Mouse (Mus musculus) megakaryocyte progenitor cell, adult 5-6 weeks (primary cell): ENCODE results near the gene Kxd1. TPM values are rescaled to one million over a fixed set of nuclear protein-coding genes. Genes with fewer than 3 reads are reported as not detected.
"Not testable (repeated sequence)": the region's sequence is repeated elsewhere in the genome, so short reads cannot be mapped to it uniquely, and the experiment has no call there.

Experiments
- ATAC-seq: replicated peaks from 2 replicates; pipeline ENCODE4 v1.8.0; 2016; ENCODE audit warnings: mild to moderate bottlenecking, moderate TSS enrichment, inconsistent platforms; ENCODE audit not compliant: poor library complexity
- total RNA-seq, 2 experiments: library from RNA; stranded (forward) in 1 of 2; stranded (reverse) in 1 of 2; fragments of 157-497, 149-512 nt in 1 of 2; fragments of 200-1000 nt in 1 of 2; gene quantifications; 2 replicates each; pipeline versions ENCODE4 v1.2.3 to v1.2.4; 2015 to 2017

The Kxd1 gene
- total RNA-seq, 2 experiments from 2014 or later = 84.4 to 106 TPM

GRCm38 (mm10) chr8:70519043-70519442 lies 8.7 kb downstream of the Kxd1 start:
- ATAC-seq = no peak

- 0 out of 2 replicates have a peak, but pooled peaks have one; percentile 27 for ATAC-seq
Measured at GRCm38 (mm10) chr8:70517940-70518643, 9.7 kb downstream of the Kxd1 start.

DNA sequence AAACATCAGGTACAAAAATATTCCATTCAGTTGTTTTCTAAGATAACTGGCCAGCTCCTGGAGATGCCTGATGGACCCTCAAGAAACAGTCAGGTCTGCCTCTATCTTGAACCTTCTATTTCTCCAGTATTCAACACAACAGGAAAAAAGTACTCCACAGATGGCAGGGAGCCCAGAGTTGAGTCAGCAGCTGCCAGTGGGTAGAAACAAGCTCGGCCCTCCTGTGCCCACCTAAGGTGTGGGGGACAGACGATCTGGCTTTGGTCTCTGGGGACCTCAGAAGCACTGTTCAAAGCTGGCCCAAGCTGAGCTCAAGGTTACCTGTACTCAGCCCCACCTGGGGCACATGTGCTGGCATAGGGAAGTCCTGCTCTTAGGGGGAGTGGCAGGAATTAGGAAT lies 14.3 kb downstream of the Kxd1 start:
- no peak for ATAC-seq

- ATAC-seq = peak; percentile 62
Measured at GRCm38 (mm10) chr8:70512253-70512903, 15.4 kb downstream of the Kxd1 start.

DNA sequence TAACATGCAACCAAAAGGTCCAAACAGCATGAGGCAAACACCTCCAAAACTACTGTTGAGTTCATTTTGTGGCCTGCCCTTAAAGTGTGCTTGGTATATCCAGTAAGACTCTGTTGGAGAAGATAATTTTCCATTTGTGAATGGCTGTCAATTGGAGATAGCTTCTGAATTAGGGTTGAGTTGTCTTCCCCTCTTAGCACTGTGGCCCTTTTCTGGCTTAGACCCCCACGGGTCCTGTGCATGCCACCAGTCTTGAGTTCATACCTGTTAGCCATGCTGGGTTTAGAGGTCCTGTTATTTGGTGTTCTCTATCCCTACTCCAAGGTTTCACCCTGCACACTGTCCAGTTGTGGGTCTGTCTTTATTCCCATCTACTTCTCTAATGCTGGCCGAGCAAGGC lies 16.0 kb downstream of the Kxd1 start:
- ATAC-seq = no peak

GRCm38 (mm10) chr8:70511174-70511573 lies 16.6 kb downstream of the Kxd1 start:
- ATAC-seq = not testable (repeated sequence)

- peak; percentile 60 for ATAC-seq
Measured at GRCm38 (mm10) chr8:70510228-70510915, 17.4 kb downstream of the Kxd1 start, which contains the start of gene Uba52. TSS of gene Uba52 (minus strand) at chr8:70510801.

DNA sequence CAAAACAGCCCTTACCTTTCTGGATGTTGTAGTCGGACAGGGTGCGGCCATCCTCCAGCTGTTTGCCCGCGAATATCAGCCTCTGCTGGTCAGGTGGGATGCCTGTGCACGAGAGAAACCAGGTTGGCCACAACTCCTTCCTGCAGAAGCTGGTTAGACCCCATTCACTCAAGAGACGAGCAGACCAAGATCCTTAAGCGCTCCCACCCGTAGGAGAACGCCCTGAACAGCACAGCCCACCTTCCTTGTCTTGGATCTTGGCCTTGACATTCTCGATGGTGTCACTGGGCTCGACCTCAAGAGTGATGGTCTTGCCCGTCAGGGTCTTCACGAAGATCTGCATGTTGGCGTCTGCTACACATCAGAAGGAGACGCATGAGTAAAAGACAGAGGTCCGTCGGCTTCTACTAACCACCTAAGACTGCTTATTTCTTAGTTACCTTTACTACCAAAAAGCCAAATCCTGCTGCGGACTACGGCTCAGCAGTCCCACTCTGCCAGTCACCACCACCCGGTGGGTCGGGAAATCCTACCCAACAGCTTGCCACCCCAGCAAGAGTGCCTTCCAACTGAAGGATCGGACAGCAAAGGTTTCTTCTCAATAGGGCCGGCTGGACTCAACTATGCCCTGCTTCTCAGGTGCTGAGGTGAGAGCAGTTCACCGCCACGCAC lies 18.3 kb downstream of the Kxd1 start:
- no peak for ATAC-seq

- ATAC-seq = no peak
Measured at GRCm38 (mm10) chr8:70507027-70507393, 20.7 kb downstream of the Kxd1 start.

DNA sequence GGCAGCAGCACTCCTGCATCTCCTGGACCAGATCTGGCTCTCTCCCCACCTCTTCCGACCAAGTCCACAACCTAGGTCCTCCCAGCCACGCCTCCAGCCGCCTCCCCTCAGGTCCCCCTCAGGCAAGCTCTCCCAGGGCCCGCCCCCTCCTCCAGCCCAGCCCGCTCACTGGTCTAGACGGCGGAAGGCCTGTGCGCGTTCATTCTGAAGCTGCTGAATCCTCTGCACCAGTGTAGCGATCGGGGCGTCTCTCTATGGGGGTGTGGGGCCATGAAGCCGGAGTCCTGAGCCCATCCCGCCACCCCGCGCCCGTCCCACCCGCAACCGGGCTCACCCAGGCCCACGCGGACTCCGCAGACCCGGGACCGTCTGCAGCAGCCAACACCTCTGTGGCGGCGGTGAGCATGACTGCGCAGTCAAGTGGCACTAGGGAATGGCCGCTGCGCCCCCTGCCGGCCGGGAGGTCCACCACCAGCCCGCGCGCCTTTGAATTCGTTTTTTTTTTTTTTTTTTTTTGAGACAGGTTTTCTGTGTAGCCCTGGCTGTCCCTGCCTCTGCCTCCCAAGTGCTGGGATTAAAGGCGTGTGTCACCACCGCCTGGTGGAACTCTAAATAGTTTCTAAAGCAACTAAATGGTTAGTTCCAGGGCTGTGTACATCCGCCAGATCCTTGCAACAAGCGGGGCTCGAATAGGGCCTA lies 21.3 kb downstream of the Kxd1 start, which contains the start of gene Rex1bd:
Rex1bd (minus strand) TSS at position 425 of the 699 bp plus-strand sequence.
- ATAC-seq = peak; percentile 56

- peak; percentile 5; the same call in 1 of the 2 replicates for ATAC-seq
Measured at GRCm38 (mm10) chr8:70505698-70506327, 21.9 kb downstream of the Kxd1 start.

DNA sequence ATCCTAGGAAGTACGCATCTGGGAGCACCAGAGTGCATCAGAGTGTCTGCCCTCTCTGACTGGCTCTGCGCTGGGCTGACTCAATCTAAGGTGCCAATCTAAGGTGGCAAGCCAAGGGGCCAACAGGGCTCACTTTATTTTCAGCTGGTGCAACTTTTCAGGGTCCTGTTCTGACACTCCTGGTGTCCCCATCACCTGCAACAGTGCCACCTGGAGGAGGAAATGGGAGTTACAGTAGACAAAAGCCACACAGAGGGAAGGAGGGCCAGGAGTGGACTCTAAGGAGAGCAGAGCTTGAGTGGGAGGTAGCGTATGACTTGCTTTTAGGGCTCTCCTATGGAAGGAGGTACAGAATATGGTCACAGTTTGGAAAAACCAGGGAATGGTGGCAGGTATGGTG lies 22.9 kb downstream of the Kxd1 start:
- ATAC-seq = peak; percentile 26; the same call in 1 of the 2 replicates

- ATAC-seq = no peak
Measured at GRCm38 (mm10) chr8:70504291-70504716, 23.5 kb downstream of the Kxd1 start.

DNA sequence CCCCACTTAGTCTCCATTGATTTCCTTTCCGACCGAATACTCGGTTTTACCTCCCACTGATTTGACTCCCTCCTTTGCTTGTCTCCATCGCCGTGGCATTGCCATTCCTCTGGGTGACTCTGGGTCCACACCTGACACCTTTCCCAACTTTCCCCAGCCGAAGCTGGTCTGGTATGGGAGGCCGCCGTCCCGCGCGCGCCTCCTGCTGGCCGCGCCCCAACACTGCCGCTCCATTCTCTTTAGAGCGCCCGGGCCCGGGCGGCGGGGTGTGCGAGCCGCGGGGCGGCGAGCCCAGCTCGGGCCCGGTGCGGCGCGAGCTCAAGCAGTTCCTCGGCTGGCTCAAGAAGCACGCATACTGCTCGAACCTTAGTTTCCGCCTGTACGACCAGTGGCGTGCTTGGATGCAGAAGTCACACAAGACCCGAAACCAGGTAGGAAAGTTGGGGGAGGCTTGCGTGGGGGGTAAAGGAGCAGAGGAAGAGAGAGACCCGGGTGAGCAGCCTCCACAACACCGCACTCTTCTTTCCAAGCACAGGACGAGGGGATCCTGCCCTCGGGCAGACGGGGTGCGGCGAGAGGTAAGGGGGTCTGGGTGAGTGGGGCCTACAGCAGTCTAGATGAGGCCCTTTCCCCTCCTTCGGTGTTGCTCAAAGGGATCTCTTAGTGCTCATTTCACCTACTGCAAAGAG lies 24.6 kb downstream of the Kxd1 start:
- peak; percentile 11; the same call in 1 of the 2 replicates for ATAC-seq

- no peak for ATAC-seq
Measured at GRCm38 (mm10) chr8:70502540-70502939, 25.2 kb downstream of the Kxd1 start.

DNA sequence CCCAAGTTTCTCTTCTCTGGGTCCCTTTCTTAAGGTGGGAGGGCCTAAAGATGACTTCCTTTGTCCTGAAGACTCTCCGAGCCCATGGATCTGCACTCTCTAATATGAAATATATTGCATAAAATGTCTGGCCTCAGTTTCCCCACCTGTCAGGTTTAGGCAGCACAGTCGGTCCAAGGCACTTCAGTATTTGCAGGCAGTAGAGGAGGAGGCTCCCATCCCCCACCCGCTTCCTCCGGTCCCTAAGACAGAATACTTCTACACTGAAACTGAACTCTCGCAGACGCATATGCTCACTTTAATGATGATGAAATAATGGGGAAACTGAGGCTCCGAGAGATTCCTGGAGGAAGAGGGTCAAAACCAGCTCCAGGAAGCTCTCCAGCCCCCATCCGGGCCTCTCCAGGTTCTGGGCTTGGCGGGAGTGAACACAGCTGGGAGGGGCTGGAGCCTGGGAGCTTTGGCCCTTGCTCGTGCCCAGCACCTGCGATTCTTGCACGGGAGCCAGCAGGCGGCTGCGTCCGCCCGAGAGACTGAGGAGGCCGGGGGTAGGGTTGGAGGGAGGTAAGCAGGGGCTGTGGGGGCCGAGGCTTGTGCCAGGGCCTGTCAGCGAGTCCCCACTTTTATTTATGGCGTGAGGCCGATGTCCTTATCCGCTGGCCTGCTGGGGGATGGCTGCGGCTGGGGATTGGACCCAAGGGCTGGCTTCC lies 25.8 kb downstream of the Kxd1 start:
- ATAC-seq = no peak

DNA sequence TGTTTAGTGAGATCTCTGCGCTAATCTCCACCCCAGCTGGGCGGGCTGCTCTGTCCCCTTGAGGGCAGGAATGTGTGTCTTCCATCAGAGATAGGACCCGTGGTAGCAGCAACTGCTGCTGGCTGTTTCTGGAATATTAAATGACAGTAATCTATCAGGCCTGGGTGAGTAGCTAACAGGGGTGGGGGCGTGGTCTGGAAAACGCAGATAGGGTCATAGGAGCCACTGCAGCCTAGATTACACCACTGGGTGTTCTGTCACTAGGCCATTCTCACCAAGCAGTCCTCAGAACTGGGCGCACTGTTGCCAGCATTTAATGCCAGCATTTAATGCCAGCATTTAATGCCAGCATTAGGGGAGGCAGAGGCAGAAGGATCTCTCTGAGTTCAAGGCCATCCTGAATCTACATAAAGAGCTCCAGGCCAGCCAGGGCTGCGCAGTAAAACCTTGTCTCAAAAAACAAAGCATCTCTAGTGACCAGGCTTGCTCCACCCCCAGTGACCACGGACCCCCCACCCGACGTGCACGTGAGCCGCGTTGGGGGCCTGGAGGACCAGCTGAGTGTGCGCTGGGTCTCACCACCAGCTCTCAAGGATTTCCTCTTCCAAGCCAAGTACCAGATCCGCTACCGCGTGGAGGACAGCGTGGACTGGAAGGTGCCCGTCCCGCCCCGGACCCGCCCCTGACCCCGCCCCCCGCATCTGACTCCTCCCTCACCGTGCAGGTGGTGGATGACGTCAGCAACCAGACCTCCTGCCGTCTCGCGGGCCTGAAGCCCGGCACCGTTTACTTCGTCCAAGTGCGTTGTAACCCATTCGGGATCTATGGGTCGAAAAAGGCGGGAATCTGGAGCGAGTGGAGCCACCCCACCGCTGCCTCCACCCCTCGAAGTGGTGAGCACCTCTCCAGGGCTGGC lies 27.1 kb downstream of the Kxd1 start:
- peak; percentile 69 for ATAC-seq

DNA sequence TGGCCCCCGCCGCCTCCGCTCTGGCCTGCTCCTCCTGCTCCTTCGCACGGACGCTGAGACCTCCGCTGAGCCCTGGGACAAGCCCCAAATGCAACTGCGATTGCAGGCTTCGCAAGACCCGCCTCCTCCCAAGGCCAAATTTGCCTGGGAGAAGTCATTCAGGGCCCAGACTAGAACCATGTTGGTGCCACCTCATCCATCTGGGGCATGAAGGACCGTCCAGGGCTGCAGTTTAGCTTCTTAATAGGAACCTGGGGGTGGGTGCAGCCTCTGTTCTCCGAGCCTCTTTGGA lies 32.0 kb downstream of the Kxd1 start:
- ATAC-seq = no peak
